Mouse (Mus musculus): Measurements from ENCODE around the gene Gm609.

GRCm38 (mm10) chr16:45377332-45377731 is 115.4 kb downstream of the Gm609 start:
- TF ChIP-seq CTCF (IDR thresholded peaks at IDR 0.05; ENCODE audit: low read depth) = no peak
- no peak for TF ChIP-seq EP300 (IDR thresholded peaks at IDR 0.05; ENCODE audit: low read depth)
